Mouse (Mus musculus) Patski (cell line): ENCODE measurements at regions not wholly inside any gene's neighbourhood (a gene's known extent, or its start where the extent isn't known, plus 50 kb on each side); places are given as distances from the start of the nearest gene placed in this dataset.

Source experiments
- ATAC-seq: fragments of 100-300 bp; one replicate; pipeline ENCODE4 v1.8.0; 2021
- CTCF ChIA-PET: fragments of 350-600 bp; sonication (Branson Sonifier 250); formaldehyde crosslinking; loops from one replicate; lab custom pipeline; 2022; ENCODE audit warnings: inconsistent platforms; lab: Charles Lee
- POLR2A ChIA-PET: fragments of 350-600 bp; sonication (Branson Sonifier 250); formaldehyde crosslinking; loops from one replicate; lab custom pipeline; 2022; ENCODE audit warnings: antibody characterized with exemption, inconsistent platforms; lab: Charles Lee
- DNase-seq: peaks from one replicate; pipeline ENCODE4 v3.0.0-alpha.2; 2011; ENCODE audit warnings: low read depth, low spot score
- H3K27me3 ChIP-seq: fragments of 371-371 bp; one replicate; pipeline ENCODE4 v1.5.1; 2021
- CTCF ChIP-seq: fragments of 100-300 bp; IDR thresholded peaks from one replicate; pipeline ENCODE4 v1.5.1; 2021
- in situ Hi-C: fragments of 300-500 bp; cut with MboI; formaldehyde crosslinking; loops from 3 replicates; pipeline ENCODE4 v1.11.1; 2018; ENCODE audit warnings: low pct_unique_long_range_greater_than_20kb, mixed read lengths

DNA sequence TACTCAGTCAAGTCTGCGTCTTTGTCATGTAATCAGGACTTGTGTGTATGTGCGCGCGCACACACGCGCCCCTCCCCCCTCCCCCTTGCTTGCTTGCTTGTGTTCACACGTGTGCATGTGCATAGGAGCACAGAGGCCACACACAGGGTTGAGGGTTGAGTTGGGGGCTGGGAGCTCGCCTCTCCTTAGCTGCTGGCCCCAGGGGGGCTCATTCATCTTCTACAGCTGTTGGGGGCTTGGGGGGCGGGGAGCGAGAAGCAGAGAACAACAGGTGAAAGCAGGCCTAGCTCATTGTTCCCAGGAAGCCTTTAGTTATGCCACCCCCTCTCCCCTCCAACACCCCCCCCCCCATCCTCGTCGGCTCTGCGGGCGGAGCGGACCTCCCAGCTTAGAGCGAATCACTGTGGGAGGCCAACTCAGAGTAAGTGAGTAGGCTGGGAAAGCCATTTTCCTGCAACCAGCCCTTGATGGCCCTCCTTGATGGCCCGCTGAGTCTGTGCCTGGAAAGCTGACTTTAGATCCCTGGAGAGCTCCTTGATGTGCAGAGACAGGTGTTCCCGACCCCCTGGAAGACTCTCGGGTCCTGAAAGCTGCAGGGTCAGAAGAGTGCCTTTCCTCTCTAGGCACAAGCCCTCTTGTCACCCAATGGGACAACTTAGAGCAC is 78.8 kb downstream of the Asb13 start:
- in situ Hi-C loops, result no loop called here
- POLR2A ChIA-PET, result no interaction called here
- CTCF ChIA-PET, result interaction anchor here (1.7 to 3.1 kb wide), 2 partner anchors 13 to 14 kb away, joined by 5 to 9 read pairs; no protein-coding TSS in a partner anchor
- no peaks in the 10 kb centered on the region for H3K27me3 ChIP-seq
- TF ChIP-seq CTCF, result no peak
- ATAC-seq (no peak), DNase-seq (no peak)

DNA sequence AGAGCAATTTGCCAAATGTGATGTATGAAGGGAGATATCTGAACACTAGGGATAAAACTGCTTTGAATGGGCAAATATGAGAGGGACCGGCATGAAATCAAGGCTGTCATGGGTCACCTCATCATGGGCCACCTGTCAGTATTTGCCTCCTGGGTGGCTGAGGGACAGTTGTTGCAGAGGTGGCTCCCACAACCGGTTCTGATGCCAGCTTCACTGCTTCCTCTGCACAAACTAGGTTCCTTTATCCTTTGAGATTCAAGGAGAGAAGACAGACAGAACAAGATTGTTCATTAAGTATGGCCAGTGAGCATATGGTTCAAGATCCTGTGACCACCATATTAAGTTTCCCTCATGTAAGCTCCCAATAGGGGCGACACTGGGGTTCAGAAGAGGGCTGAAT is 78.3 kb downstream of the Asb13 start:
- H3K27me3 ChIP-seq, result no peaks in the 10 kb centered on the region
- CTCF ChIA-PET, result no interaction called here
- in situ Hi-C loops, result no loop called here
- no peak for ATAC-seq
- DNase-seq, result no peak
- POLR2A ChIA-PET, result no interaction called here
- no peak for TF ChIP-seq CTCF

DNA sequence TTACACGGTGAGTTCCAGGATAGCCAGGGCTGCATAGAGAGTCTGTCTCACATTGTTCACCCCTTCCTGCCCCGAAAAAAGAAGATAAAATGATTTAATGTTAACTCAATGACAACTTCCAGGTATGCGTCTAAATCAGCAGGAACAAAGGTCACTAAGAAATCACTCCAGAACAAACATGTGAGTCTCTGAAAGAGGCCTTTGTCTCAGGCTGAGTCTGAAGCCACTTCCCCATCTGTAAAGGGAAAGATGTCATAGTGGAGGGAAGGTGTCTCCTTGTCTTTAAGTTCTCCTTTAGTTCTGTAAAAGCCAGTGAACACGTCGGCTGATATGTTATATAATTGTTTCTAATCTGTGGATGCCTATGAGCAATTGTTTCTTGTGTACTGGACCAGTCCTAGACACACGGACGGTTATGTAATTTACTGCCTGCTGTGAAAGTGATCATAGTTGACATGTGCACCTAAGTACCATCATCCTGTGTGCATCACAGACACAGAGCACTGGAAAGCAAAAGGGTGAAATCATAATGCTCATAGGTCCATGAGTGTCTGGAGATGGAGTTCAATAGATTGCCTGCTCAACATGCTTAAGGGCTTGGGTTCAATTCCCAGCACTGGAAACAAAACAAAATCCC is 76.3 kb downstream of the Asb13 start:
- ChIA-PET CTCF (no interaction called here), POLR2A (no interaction called here)
- no peak for DNase-seq
- no peaks in the 10 kb centered on the region for H3K27me3 ChIP-seq
- in situ Hi-C loops, result no loop called here
- no peak for ATAC-seq
- TF ChIP-seq CTCF, result no peak

DNA sequence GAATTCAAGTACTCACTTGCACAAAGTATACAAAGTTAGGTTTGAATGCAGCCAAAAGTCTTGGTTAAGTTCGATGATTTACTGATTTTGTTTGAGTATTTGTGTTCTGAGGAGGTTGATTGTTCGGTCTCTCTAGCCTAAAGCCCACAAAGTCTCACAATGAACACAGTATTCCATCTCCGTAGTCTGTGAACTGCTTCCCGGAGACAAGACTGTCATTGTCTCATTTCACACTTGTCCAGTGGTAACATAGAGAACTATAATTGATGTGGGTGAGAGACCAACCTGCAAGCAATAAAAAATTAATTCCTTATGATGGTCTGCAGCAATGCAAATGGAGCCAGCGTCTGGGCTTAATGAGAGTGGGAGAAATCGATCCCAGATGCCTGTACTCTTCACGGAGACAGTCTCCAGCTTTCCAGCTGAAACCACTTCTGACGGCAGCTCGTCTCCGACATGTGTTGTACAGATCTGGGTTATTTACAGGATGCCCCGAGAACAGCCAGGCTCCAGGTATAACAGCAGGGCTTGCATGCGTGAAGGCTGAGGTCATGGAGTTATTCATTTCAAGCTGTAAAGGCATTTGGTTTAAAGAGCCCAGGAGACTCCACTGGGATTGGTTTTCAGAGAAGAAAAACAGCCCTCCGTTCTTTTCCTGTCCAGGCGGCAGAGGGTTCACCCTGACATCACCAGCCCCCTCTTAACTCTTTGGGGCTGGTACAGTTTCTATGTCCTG is 75.2 kb downstream of the Asb13 start:
- no peak for TF ChIP-seq CTCF
- ChIA-PET CTCF (no interaction called here), POLR2A (interaction anchor here (0.6 kb wide), 1 partner anchor 45 kb away, joined by 3 read pairs; no protein-coding TSS in a partner anchor)
- no peak for DNase-seq
- H3K27me3 ChIP-seq, result no peaks in the 10 kb centered on the region
- no peak for ATAC-seq
- in situ Hi-C loops, result no loop called here
